Mouse (Mus musculus) heart, postnatal 14 days (tissue): ENCODE measurements around the gene 4930579F01Rik. TPM values are rescaled to one million over a fixed set of nuclear protein-coding genes. Genes with fewer than 3 reads are reported as not detected.

ENCODE experiments used
- DNase-seq, 2 experiments: peaks; one replicate each; pipeline ENCODE4 v3.0.0; 2021 to 2022
- intact Hi-C: fragments of 180-260 bp; cut with DNase I; formaldehyde crosslinking; loops from one replicate; pipeline ENCODE4 v1.15.1; 2025
- long read RNA-seq, 2 experiments: library from polyadenylated mRNA; stranded (forward); transcript quantifications; one replicate each; pipeline ENCODE4 v2.0.0; 2021
- total RNA-seq, 2 experiments: library from RNA; stranded (reverse); gene quantifications; 2 replicates each; pipeline ENCODE4 v1.2.3; 2021

Gene 4930579F01Rik
- not detected for total RNA-seq
- long read RNA-seq, experiment 1, partial matches to known transcripts = 0 of 1 reads
- long read RNA-seq, experiment 1, other reads (novel, unspliced or antisense) = 1 of 1 reads
- long read RNA-seq, experiment 2 = 0 reads

DNA sequence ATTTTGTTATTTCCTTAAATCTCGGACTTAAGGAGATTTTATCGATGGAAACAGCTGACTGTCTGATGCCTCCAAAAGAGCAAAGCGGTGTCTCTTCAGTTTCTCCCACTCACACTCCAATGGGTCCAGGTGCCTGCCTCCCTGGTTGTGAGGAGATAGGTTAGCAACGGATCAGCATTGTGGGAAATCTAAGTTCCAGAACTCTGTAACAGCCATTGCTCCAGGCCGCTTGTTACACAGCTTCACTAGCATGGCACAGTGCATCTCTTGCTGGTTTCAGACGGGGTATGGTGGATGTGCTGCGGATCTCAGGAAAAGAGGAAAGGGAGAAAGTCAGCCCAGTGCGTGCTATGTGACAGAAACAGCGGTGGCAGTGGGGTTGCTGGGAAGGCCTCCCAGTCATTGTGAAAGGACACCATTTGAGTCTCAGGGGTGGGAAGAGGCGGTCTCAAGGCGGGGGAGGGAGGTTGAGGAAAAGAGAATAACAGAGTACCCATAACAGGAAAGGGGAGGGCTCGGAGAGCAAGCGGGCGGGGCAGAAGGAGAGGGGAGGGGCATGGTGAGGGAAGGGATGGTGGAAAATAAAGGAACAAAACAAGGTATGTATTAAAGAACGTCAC is at the start of gene 4930579F01Rik:
Gene 4930579F01Rik, minus strand, starts transcription at position 143 of the 620 bp plus-strand sequence.
- intact Hi-C loops = no loop called here
- DNase-seq = no peak

DNA sequence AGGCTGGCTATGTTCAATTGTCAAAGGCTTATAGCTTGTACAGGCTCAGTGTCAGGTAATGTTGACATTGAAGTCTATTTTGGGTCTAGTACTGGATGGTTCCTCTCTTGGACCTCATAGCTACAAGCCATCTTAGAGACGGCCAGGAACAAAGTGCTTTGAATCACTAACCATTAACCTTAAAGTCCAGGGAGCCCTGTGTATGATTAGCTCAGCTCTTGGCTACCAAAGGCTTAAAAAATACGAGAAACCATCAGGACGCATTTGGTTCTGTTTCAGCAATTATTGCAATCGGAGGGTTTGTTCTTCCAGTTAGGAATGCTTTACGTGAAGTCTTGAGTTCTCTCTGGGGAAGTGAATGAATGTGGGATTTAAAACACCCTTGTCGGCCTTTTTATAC is 49.3 kb upstream of the 4930579F01Rik start:
- intact Hi-C loops = no loop called here

DNA sequence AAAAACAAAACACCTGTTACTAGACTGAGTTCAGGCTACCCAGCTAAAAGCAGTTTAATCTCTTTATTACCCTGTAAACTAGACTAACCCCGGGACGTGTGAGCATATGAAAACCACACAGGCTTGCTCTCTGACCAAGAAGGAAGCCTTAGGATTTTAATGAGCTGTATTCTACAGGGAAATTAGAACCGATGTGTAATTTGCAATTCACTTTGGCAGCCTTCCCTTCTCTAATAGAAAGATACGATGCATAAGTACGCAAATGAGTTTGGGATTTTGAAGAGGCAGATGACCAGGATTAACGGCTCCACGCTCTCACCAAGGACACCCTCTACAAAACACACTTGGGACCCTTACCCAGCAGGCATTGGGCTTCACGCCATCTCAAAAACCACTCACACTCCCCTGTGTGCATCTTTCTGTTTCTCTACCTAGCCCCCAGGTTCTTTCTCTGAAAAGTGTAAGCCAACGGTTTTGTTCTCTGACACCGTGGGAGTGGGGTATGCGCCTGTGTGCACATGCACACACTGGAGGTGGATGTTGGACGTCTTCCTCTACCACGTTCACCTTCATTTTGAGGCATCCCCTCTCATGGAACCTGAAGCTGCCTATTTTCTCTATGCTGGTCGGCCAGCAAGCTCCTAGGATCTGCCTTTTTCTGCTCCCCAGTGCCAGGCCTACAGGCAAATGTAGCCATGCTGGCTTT is 48.5 kb upstream of the 4930579F01Rik start:
- intact Hi-C loops = no loop called here
- DNase-seq = no peak

More for the DNA sequence above, 49.3 kb upstream of the 4930579F01Rik start:
- DNase-seq = no peak

DNA sequence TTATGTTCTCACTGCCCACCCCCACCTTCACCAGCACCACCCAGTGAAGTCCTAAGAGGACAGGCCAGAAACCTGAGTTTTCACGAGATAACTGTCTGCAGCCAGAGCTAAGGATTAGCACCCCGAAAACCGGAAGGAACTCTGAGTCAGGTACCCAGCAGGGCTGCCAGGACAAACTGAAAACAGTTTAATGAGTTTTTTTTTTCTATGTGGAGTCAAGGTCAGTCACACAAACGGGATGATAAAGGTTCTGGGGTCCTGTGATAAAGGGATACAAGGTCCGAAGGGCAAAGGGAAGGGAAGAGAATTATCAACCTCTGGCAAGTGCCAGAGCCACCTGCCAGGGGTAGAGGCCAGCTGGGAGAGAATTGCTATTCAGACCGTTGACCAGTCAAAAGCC is 47.7 kb upstream of the 4930579F01Rik start:
- no peak for DNase-seq
- intact Hi-C loops = loop anchor here (1.0 kb wide), 1 partner anchor 36 kb away; no protein-coding TSS in a partner anchor

GRCm38 (mm10) chr3:138240942-138241341 is 47.3 kb upstream of the 4930579F01Rik start:
- DNase-seq = no peak
- intact Hi-C loops = loop anchor here (1.0 kb wide), 1 partner anchor 36 kb away; no protein-coding TSS in a partner anchor

- DNase-seq = no peak
- intact Hi-C loops = no loop called here
Observed at GRCm38 (mm10) chr3:138240411-138240810, 46.8 kb upstream of the 4930579F01Rik start.

DNA sequence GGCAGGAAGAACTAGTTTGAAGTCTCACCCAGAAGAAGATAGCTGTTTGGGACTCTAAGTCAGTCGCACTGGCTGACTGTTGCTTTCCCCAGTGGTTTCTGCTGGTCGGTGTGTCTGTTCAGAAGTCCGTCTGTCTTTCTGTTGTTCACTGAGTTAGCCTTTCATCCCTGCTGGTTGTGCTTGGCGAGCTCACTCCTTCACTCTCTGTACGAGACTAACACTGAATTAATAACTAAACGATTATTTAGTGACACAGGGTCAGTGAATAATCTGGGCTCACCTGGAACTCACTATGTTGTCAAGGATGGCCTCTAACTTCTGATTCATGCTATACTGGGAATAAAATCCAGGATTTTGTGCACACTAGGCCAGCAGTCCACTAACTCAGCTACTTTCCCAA is 45.8 kb upstream of the 4930579F01Rik start:
- no peak for DNase-seq
- intact Hi-C loops = loop anchor here (5.0 kb wide), 2 partner anchors 108 to 168 kb away; no protein-coding TSS in a partner anchor

DNA sequence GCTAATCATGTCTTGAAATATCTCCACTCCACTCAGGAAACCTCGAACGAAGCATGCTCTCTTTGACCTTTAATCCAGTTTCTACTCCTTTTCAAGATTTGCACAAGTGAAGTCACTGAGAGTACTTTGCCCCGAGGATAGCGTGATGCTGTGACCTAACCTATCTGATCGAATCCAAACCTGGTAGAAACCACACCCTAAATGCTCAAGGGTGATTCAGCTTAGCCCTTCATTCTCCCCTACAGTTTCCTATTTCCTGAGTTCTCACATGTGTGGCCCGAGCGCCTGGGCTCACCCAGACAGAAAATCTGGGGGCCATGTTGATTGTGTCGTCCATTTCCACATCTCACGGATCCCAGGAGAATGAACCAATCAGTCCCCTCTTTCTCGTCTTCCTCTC is 44.4 kb upstream of the 4930579F01Rik start:
- intact Hi-C loops = loop anchor here (5.0 kb wide), 2 partner anchors 109 to 169 kb away; no protein-coding TSS in a partner anchor
- DNase-seq = no peak

GRCm38 (mm10) chr3:138236546-138237163 is 43.0 kb upstream of the 4930579F01Rik start:
- intact Hi-C loops = loop anchor here (5.0 kb wide), 2 partner anchors 111 to 171 kb away; no protein-coding TSS in a partner anchor
- no peak for DNase-seq

- intact Hi-C loops = no loop called here
- DNase-seq = no peak
Observed at GRCm38 (mm10) chr3:138231531-138231930, 37.9 kb upstream of the 4930579F01Rik start.

DNA sequence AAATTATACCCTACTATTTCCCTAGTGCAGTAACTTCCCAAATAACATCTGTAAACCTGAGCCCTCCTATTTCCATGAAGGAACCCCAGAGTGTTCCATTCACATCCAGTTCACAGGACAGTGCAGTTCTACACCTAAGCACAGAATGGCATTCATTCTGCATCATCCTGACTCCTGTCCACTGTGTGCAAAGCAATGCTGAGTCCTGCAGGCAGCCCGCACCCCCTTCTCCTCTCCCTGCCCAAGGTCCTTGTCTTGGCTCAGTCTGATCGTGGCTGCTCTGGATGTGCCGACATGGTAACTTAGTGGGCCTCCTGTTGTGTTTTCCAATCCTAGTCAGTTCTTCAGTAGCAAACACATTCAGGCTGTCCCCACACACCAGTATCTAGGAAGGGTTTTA is 36.6 kb upstream of the 4930579F01Rik start:
- intact Hi-C loops = no loop called here
- no peak for DNase-seq

GRCm38 (mm10) chr3:138229448-138229847 is 35.8 kb upstream of the 4930579F01Rik start:
- intact Hi-C loops = no loop called here
- DNase-seq = no peak

GRCm38 (mm10) chr3:138227782-138228181 is 34.2 kb upstream of the 4930579F01Rik start:
- intact Hi-C loops = no loop called here
- DNase-seq = no peak

DNA sequence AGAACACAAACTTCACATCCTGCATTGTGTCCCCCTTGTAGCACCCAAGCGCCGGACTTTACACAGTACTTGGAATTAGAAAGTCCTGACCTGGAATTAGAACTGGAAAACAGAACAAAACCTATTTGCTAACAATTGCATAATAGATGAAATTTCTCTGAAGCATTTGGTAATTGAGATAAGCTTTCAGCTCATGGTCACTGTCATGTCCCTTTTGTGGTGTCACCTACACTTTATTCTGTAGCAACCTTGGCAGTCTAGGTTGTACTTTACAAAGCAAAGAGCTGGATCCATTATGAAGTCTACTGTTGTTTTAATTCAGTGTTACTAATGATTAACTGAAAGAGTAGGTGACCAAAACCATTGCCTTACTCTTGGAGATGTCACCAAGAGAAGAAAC is 33.5 kb upstream of the 4930579F01Rik start:
- intact Hi-C loops = no loop called here
- no peak for DNase-seq

GRCm38 (mm10) chr3:138226476-138226875 is 32.9 kb upstream of the 4930579F01Rik start:
- no peak for DNase-seq
- intact Hi-C loops = no loop called here

DNA sequence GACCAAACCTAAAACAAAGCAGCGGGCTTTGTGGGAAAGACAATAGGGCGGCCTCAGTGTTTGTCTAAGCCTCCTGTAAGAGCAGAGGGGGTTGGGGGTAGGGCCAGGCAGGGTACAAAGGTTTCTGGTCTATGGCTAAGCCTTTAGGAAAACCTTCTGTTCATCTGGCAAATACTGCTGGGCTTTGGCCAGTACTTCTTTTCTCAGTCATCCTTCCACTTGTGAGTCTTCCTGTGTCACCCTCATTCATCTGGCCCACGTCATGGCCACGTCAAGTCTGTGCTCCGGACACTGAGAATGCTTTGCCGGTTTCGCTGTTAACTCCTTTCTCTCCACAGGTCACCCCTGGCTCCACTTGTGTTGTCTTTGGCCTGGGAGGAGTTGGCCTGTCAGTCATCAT is 32.2 kb upstream of the 4930579F01Rik start:
- intact Hi-C loops = no loop called here
- DNase-seq = peak in 1 of 2 experiments; percentile 11

DNA sequence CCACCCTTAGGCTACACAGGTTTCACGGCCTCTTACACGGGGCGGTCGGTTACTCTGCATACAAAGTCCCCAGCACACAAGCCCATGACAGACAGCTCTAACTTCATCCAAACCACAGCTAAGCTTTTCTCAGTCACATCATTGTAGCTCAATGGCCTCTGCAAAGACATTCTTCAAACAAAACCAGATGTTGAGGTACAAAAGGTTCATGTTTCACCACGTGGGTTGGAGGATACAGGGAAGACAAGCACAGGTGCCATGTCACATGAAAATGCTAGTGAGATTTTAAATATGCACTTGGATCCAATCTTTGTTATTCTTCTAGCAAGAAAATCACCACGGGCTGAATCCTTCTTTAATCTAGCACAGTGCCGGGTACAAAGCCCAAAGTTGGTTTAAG is 31.7 kb upstream of the 4930579F01Rik start:
- intact Hi-C loops = no loop called here
- DNase-seq = no peak

- intact Hi-C loops = no loop called here
Observed at GRCm38 (mm10) chr3:138224363-138224954, 30.8 kb upstream of the 4930579F01Rik start.

DNA sequence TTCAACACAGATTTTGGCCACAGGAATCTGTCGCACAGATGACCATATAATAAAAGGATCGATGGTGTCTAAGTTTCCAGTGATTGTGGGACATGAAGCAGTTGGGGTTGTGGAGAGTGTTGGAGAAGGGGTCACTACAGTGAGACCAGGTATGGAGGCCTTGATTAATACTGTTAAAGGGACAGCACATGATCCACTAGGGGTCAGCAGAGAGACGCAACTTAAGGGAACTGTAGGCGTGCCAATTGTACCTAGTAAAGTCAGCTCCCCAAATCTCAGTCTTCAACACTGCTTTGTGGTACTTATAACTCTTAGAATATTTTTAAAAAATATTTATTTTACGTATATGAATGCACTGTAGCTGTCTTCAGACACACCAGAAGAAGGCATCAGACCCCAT is 29.3 kb upstream of the 4930579F01Rik start:
- peak; percentile 67 to 80 for DNase-seq
- intact Hi-C loops = loop anchor here (1.0 to 2.0 kb wide), 3 partner anchors 24 to 210 kb away; no protein-coding TSS in a partner anchor

More at GRCm38 (mm10) chr3:138224363-138224954, 30.8 kb upstream of the 4930579F01Rik start:
- no peak for DNase-seq

DNA sequence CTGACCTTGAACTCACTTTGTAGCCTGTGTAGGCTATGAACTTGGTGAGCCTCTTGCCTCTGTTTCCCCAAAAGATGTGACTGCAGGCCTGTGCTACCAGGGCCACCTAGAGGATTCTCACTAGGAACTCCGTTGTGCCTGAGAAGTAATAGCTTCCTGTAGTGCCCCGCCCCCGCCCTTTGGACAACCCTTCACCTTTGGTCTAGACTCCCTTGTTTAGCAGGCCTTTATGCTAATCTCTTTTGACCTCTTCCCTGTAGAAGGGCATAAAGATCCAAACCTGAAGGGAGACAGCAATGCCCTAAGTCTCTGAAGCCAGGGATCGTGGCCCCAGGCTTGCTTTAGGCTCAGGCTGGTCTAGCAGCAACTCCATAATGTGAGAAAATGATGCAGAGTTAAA is 28.9 kb upstream of the 4930579F01Rik start:
- no peak for DNase-seq
- intact Hi-C loops = loop anchor here (2.0 kb wide), 2 partner anchors 24 to 210 kb away; no protein-coding TSS in a partner anchor
